Mouse (Mus musculus): ENCODE measurements around the gene Kif1a. TPM values are rescaled to one million over a fixed set of nuclear protein-coding genes. Genes with fewer than 3 reads are reported as not detected.

Gene Kif1a
- polyA plus RNA-seq, 1 experiment from 2014 or later: 19.9 TPM

DNA sequence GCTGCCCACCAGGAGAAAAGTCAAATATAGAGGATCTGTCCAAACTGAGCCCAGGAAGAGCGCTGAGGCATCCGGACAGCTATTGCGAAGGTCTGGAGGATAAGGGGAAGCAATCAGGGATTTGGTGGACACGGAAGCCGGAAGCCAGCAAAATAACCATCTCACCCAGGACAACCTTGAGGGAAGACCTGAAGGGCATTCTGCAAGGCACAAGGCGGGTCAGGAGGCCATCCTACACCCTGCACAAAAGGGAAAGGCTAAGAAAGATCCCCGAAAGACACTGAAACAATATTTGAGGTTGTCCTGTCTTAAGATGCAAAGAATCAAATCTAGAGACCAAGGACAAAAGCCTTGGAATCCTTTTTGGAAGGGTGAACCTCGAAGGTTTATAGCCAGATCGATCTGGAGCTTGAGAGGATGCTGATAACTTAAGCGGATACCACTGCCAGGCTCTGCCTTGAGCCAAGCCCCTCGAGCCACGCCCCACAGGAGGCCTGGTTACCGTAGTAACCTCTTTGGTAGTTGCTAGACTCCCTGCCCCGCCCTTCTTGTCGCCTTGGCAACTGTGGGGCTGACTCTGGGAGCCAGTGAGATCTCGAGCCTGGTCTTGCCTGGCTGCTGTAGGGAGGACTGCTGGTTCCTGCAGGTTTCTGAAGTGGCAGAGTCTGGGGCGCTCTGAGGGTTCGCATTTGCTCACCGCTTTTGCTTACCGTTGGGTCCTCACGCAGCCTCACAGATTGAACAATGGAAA lies 13.1 kb upstream of the Kif1a start:
- ATAC-seq (replicated peaks; ENCODE audit: insufficient number of reproducible peaks, low FRiP score, low TSS enrichment, low read depth) (peak; percentile 100), DNase-seq (ENCODE audit: low spot score) (peak; percentile 98)
- Histone ChIP-seq H3K9ac (replicated peaks; ENCODE audit: low read length) (peak overlapping the region; percentile 45), H3K4me3 (ENCODE audit: low read depth, low read length) (peak overlapping the region; percentile 28), H3K4me1 (ENCODE audit: control insufficient read depth, insufficient read depth, low read length) (no peaks in the 10 kb centered on the region), H3K27ac (replicated peaks; ENCODE audit: low read depth, low read length) (no peak overlapping the region), H3K9me3 (replicated peaks; ENCODE audit: control insufficient read depth, low read length) (no peaks in the 10 kb centered on the region), H3K27me3 (ENCODE audit: control insufficient read depth, insufficient read depth, low read length) (no peaks in the 10 kb centered on the region), H3K36me3 (replicated peaks; ENCODE audit: control insufficient read depth, insufficient read depth, low read depth, low read length) (no peaks in the 10 kb centered on the region), H3K4me2 (ENCODE audit: low read depth, low read length) (peak overlapping the region; percentile 54)
- 25% methylated on average over 21 of the region's 21 CpGs for WGBS

DNA sequence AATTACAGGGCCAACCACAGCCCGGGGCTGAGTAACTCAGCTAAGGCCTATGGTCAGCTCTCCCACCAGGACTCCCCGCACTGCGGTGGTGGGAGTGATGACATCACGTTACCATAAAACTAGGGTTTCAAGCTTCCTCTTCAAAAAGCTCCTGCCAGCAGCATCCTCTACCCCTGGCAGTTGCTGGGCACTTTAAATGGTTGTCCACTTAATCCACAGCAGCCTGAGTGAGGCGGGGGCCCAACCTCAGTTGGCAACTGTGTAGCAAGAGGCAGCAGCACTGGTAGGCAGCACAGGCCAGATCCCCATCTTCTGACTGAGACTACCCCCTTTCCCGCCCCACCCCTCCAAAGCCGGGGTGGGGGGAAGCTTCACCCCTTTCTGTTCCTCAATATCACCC lies 949 bp upstream of the Kif1a start:
- H3K9ac ChIP-seq (replicated peaks; ENCODE audit: low read length): no peak overlapping the region
- ATAC-seq (replicated peaks; ENCODE audit: insufficient number of reproducible peaks, low FRiP score, low TSS enrichment, low read depth) (no peak), DNase-seq (ENCODE audit: low spot score) (no peak)
- no peak overlapping the region for H3K27ac ChIP-seq (replicated peaks; ENCODE audit: low read depth, low read length)
- no peaks in the 10 kb centered on the region for H3K9me3 ChIP-seq (replicated peaks; ENCODE audit: control insufficient read depth, low read length)
- peaks cover 5% of the 10 kb centered on the region; the same call in 1 of the 2 replicates for H3K4me1 ChIP-seq (ENCODE audit: control insufficient read depth, insufficient read depth, low read length)
- no peak overlapping the region for H3K4me2 ChIP-seq (ENCODE audit: low read depth, low read length)
- H3K27me3 ChIP-seq (ENCODE audit: control insufficient read depth, insufficient read depth, low read length): peaks cover 27% of the 10 kb centered on the region
- WGBS: 62% methylated on average over 7 of the region's 7 CpGs
- H3K4me3 ChIP-seq (ENCODE audit: low read depth, low read length): no peak overlapping the region
- H3K36me3 ChIP-seq (replicated peaks; ENCODE audit: control insufficient read depth, insufficient read depth, low read depth, low read length): no peaks in the 10 kb centered on the region

DNA sequence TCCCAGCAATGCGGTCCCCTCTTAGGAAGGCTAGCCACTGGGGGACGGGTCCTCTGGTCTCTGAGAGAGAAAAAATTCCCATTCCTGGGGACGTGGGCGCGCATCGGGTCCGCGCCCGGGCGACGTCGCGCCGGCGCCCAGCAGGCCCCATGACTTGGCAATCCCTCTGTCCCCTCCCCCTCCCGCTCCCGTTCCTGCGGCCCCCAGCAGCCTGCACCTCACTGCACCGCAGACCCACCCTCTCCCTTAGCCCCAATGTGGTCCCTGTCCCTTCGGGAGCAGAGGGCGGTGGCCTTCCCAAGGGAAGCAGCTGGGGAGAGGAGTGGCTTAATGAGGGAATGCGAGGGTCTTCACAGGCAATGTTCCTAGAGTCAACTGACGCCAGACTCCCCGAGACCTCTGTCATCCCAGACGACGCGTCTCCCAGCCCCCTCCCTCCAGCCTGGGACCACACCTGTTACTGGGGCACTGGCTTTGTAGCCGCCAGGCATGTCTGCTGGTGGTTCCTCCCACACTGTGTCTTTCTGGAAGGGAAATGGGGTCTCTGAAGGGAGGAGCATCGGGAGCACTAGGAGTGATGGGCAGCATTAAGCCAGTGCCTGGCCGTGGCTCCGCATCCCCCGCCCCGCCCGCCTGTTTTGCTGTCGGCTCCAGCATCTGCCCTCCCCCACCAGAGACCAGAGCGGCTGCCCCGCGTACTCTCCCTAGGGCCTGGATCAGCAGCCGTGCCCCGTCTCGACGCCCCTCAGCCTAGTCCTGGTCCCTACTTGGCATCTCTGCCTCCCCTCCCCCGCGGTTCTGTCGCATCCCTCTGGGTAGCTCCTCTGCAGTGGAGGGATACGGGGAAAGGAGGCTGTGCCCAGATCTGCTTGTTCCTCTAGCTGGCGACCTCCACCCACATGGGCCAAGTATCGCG lies 917 bp downstream of the Kif1a start:
- Histone ChIP-seq H3K4me2 (ENCODE audit: low read depth, low read length) (peak overlapping the region; percentile 85), H3K27me3 (ENCODE audit: control insufficient read depth, insufficient read depth, low read length) (peaks cover 27% of the 10 kb centered on the region), H3K4me3 (ENCODE audit: low read depth, low read length) (peak overlapping the region; percentile 45), H3K9me3 (replicated peaks; ENCODE audit: control insufficient read depth, low read length) (no peaks in the 10 kb centered on the region), H3K4me1 (ENCODE audit: control insufficient read depth, insufficient read depth, low read length) (peaks cover 5% of the 10 kb centered on the region; the same call in 1 of the 2 replicates), H3K9ac (replicated peaks; ENCODE audit: low read length) (peak overlapping the region; percentile 46), H3K36me3 (replicated peaks; ENCODE audit: control insufficient read depth, insufficient read depth, low read depth, low read length) (no peaks in the 10 kb centered on the region), H3K27ac (replicated peaks; ENCODE audit: low read depth, low read length) (no peak overlapping the region)
- ATAC-seq (replicated peaks; ENCODE audit: insufficient number of reproducible peaks, low FRiP score, low TSS enrichment, low read depth) (peak; percentile 77), DNase-seq (ENCODE audit: low spot score) (peak; percentile 50)
- 0% methylated on average over 48 of the region's 49 CpGs for WGBS

DNA sequence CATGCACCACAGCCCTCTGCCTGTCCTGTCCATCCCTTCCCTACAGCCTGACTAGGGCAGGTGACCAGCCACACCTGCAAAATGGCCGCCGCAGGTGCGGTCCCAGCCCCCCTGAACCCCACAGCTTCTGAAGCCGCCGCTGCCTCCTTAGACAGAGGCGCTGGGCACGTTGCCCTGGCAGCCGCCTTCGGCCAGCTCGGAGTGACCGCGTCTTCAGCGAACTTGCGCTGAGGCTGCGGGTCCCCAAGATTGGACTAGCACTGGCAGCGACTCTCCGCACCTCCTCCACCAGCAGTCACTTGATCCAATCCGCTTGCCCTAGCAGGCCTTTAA lies 1.5 kb downstream of the Kif1a start:
- H3K4me3 ChIP-seq (ENCODE audit: low read depth, low read length): peak overlapping the region; percentile 45
- no peaks in the 10 kb centered on the region for H3K9me3 ChIP-seq (replicated peaks; ENCODE audit: control insufficient read depth, low read length)
- peak overlapping the region; percentile 85 for H3K4me2 ChIP-seq (ENCODE audit: low read depth, low read length)
- peak overlapping the region; percentile 13; the same call in 1 of the 2 replicates for H3K9ac ChIP-seq (replicated peaks; ENCODE audit: low read length)
- WGBS: 3% methylated on average over 18 of the region's 18 CpGs
- H3K4me1 ChIP-seq (ENCODE audit: control insufficient read depth, insufficient read depth, low read length): peaks cover 5% of the 10 kb centered on the region; the same call in 1 of the 2 replicates
- no peak overlapping the region for H3K27ac ChIP-seq (replicated peaks; ENCODE audit: low read depth, low read length)
- peaks cover 27% of the 10 kb centered on the region for H3K27me3 ChIP-seq (ENCODE audit: control insufficient read depth, insufficient read depth, low read length)
- H3K36me3 ChIP-seq (replicated peaks; ENCODE audit: control insufficient read depth, insufficient read depth, low read depth, low read length): no peaks in the 10 kb centered on the region
- DNase-seq (ENCODE audit: low spot score) (no peak), ATAC-seq (replicated peaks; ENCODE audit: insufficient number of reproducible peaks, low FRiP score, low TSS enrichment, low read depth) (no peak; the same call in 1 of the 2 replicates)

DNA sequence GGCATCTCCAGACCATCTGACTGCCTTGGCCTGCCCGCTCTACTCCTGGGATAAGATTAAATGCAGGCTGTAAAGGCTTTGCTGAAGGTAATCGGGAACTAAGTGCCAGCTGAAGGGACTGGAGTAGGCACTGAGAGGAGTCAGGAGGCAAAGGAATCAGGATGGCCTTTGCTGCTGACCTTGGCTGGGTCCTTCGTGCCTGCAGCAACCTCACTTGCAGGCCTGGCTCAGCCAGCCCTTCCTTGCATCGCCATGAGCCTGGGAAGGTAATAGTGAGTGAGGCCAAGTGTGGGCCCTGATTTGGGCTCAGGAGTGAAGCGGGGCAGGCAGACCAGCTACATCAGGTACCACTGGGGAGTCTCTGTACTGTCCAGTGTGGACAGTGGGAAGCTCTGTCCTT lies 2.8 kb downstream of the Kif1a start:
- ATAC-seq (replicated peaks; ENCODE audit: insufficient number of reproducible peaks, low FRiP score, low TSS enrichment, low read depth): no peak
- DNase-seq (ENCODE audit: low spot score): no peak
- Histone ChIP-seq H3K27ac (replicated peaks; ENCODE audit: low read depth, low read length) (no peak overlapping the region), H3K9me3 (replicated peaks; ENCODE audit: control insufficient read depth, low read length) (no peaks in the 10 kb centered on the region), H3K4me3 (ENCODE audit: low read depth, low read length) (no peak overlapping the region), H3K9ac (replicated peaks; ENCODE audit: low read length) (no peak overlapping the region), H3K36me3 (replicated peaks; ENCODE audit: control insufficient read depth, insufficient read depth, low read depth, low read length) (no peaks in the 10 kb centered on the region), H3K4me1 (ENCODE audit: control insufficient read depth, insufficient read depth, low read length) (peaks cover 5% of the 10 kb centered on the region; the same call in 1 of the 2 replicates), H3K27me3 (ENCODE audit: control insufficient read depth, insufficient read depth, low read length) (peaks cover 27% of the 10 kb centered on the region), H3K4me2 (ENCODE audit: low read depth, low read length) (no peak overlapping the region)
- 81% methylated on average over 5 of the region's 5 CpGs for WGBS

DNA sequence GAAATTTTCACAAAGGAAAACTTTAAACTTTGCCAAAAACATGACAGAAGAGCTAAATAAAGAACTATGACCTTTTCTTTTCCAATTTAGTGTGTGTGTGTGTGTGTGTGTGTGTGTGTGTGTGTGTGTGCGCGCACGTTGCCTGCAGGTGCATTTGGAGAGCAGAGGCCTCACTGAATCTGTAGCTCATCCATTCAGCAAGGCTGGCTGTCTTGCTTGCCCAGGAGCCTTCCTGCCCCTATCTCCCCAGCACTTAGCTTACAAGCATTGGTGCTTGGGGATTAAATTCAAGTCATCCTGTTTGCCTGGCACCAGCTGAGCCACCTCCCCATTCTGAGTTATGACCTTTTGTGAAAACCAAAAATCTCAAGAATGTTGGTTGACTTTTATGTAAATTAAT lies 9.2 kb downstream of the Kif1a start:
- no peak for DNase-seq (ENCODE audit: low spot score)
- Histone ChIP-seq H3K27ac (replicated peaks; ENCODE audit: low read depth, low read length) (no peak overlapping the region), H3K36me3 (replicated peaks; ENCODE audit: control insufficient read depth, insufficient read depth, low read depth, low read length) (no peaks in the 10 kb centered on the region), H3K4me2 (ENCODE audit: low read depth, low read length) (no peak overlapping the region), H3K4me1 (ENCODE audit: control insufficient read depth, insufficient read depth, low read length) (no peaks in the 10 kb centered on the region), H3K27me3 (ENCODE audit: control insufficient read depth, insufficient read depth, low read length) (no peaks in the 10 kb centered on the region), H3K4me3 (ENCODE audit: low read depth, low read length) (no peak overlapping the region), H3K9me3 (replicated peaks; ENCODE audit: control insufficient read depth, low read length) (no peaks in the 10 kb centered on the region), H3K9ac (replicated peaks; ENCODE audit: low read length) (no peak overlapping the region)
- ATAC-seq (replicated peaks; ENCODE audit: insufficient number of reproducible peaks, low FRiP score, low TSS enrichment, low read depth): no peak
- WGBS: 96% methylated on average over 3 of the region's 3 CpGs

DNA sequence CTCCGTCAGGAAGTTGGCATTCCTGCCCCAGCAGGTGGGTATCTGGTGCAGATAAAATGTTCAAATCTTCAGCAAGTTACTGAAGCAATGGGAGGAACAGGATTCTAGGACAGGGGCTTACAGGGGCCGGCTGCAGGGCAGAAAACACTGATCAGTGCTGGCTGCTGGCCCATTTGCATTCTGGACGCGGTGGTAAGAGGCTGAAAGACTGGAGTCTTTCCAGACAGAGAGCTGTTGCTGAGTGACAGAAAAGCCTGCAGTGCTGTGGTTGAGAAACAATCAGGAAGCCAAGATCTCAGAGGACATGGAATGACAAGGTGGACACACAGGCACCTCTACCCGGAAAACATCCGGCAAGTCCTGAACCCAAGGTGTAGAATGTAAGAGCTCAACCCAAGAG lies 16.6 kb downstream of the Kif1a start:
- Histone ChIP-seq H3K4me3 (ENCODE audit: low read depth, low read length) (no peak overlapping the region), H3K27me3 (ENCODE audit: control insufficient read depth, insufficient read depth, low read length) (no peaks in the 10 kb centered on the region), H3K9me3 (replicated peaks; ENCODE audit: control insufficient read depth, low read length) (no peaks in the 10 kb centered on the region), H3K36me3 (replicated peaks; ENCODE audit: control insufficient read depth, insufficient read depth, low read depth, low read length) (no peaks in the 10 kb centered on the region), H3K9ac (replicated peaks; ENCODE audit: low read length) (no peak overlapping the region), H3K27ac (replicated peaks; ENCODE audit: low read depth, low read length) (no peak overlapping the region), H3K4me2 (ENCODE audit: low read depth, low read length) (no peak overlapping the region), H3K4me1 (ENCODE audit: control insufficient read depth, insufficient read depth, low read length) (no peaks in the 10 kb centered on the region)
- WGBS: 70% methylated on average over 6 of the region's 6 CpGs
- ATAC-seq (replicated peaks; ENCODE audit: insufficient number of reproducible peaks, low FRiP score, low TSS enrichment, low read depth): no peak
- no peak for DNase-seq (ENCODE audit: low spot score)
